Mouse (Mus musculus): ENCODE results near the gene Mdfic. TPM values are rescaled to one million over a fixed set of nuclear protein-coding genes. Genes with fewer than 3 reads are reported as not detected.

The Mdfic gene
- total RNA-seq, 2 experiments from 2014 or later = 25.5 to 26.0 TPM

GRCm38 (mm10) chr6:15742591-15743149 is 22.2 kb downstream of the Mdfic start:
- no peak for DNase-seq

- peak; percentile 45 for DNase-seq
Observed at GRCm38 (mm10) chr6:15743291-15743792, 22.9 kb downstream of the Mdfic start.

GRCm38 (mm10) chr6:15743793-15744192 is 23.3 kb downstream of the Mdfic start:
- DNase-seq = no peak

- DNase-seq = no peak
Observed at GRCm38 (mm10) chr6:15745313-15745712, 24.9 kb downstream of the Mdfic start.

- DNase-seq = no peak
Observed at GRCm38 (mm10) chr6:15745891-15746290, 25.4 kb downstream of the Mdfic start.

GRCm38 (mm10) chr6:15747396-15748155 is 27.1 kb downstream of the Mdfic start:
- no peak for DNase-seq

- no peak for DNase-seq
Observed at GRCm38 (mm10) chr6:15748236-15748635, 27.8 kb downstream of the Mdfic start.

- no peak for DNase-seq
Observed at GRCm38 (mm10) chr6:15748943-15749342, 28.5 kb downstream of the Mdfic start.

GRCm38 (mm10) chr6:15750101-15750500 is 29.6 kb downstream of the Mdfic start:
- no peak for DNase-seq

GRCm38 (mm10) chr6:15751375-15751774 is 30.9 kb downstream of the Mdfic start:
- DNase-seq = no peak

GRCm38 (mm10) chr6:15752160-15752559 is 31.7 kb downstream of the Mdfic start:
- DNase-seq = no peak

GRCm38 (mm10) chr6:15753208-15753607 is 32.7 kb downstream of the Mdfic start:
- no peak for DNase-seq

- DNase-seq = no peak
Observed at GRCm38 (mm10) chr6:15758394-15758793, 37.9 kb downstream of the Mdfic start.

GRCm38 (mm10) chr6:15760750-15761149 is 40.3 kb downstream of the Mdfic start:
- DNase-seq = no peak

GRCm38 (mm10) chr6:15764039-15764438 is 43.6 kb downstream of the Mdfic start:
- DNase-seq = no peak

- no peak for DNase-seq
Observed at GRCm38 (mm10) chr6:15767460-15767859, 47.0 kb downstream of the Mdfic start.

GRCm38 (mm10) chr6:15770128-15770527 is 49.7 kb downstream of the Mdfic start:
- peak; percentile 42 for DNase-seq

- no peak for DNase-seq
Observed at GRCm38 (mm10) chr6:15777070-15777469, 56.6 kb downstream of the Mdfic start.

GRCm38 (mm10) chr6:15780127-15780526 is 59.7 kb downstream of the Mdfic start:
- no peak for DNase-seq

- DNase-seq = no peak
Observed at GRCm38 (mm10) chr6:15780688-15781087, 60.2 kb downstream of the Mdfic start.

GRCm38 (mm10) chr6:15789523-15790500 is 69.4 kb downstream of the Mdfic start:
- DNase-seq = peak; percentile 86

GRCm38 (mm10) chr6:15792680-15793601 is 72.5 kb downstream of the Mdfic start:
- DNase-seq = peak; percentile 36

Data from heart, postnatal 4 days (tissue).